Mouse (Mus musculus) spleen, postnatal 36 days (tissue): Measurements from ENCODE around the gene Ajm1.

ENCODE experiments used
- DNase-seq, 2 experiments: peaks; one replicate each; pipeline ENCODE4 v3.0.0; 2022; ENCODE audit warnings: low spot score in 2 of 2, mixed read lengths in 1 of 2

Ajm1 gene

DNA sequence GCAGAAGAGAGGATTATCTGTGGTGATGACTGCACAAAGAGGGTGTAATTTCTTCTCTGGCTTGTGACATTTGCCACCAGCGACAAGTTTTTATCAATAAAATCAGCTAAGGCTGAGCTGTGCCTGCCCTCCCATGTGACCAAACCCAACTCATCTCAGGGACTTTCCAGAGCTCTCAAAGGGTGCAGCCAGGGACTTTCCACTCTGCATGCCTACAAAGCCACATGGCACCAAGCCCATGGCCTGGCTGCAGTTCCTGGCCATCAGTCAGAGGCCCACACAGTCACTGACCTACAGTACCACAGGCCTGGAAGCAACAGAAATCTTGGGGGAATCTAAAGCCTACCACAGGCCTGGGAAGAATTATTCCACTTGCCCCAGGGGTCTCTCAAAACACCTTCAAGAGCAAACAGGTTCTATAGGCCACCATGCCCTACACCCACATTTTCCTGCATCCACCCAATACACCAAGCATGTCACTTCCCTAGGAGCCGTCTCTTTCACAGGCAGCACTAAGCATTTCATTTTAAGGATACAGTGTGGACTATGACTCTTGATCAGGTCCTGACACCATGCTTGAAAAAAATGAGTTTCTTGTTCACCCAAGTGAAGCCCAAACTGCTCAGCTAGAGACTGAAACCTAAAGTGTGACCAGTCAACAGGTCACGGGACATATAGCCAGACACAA, 47.2 kb downstream of the Ajm1 start:
- peak; percentile 83 to 85 for DNase-seq

DNA sequence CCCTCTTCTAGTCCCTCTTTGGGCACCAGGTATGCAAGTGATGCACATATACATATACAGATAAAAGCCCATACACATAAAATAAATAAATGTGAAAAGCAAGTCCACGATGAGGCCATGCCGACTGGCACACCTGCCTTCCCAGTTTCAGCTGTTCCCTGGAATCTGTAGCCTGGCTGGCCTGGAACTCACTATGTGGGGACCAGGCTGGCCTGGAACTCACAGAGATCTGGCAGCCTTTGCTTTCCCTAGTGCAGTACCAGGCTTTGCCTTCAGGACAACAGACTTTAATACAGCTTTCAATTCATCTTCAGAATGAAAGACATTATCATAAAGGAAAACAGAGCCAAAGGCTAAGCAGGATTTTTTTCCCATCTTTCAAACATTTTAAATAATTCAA, 47.9 kb downstream of the Ajm1 start:
- no peak for DNase-seq

DNA sequence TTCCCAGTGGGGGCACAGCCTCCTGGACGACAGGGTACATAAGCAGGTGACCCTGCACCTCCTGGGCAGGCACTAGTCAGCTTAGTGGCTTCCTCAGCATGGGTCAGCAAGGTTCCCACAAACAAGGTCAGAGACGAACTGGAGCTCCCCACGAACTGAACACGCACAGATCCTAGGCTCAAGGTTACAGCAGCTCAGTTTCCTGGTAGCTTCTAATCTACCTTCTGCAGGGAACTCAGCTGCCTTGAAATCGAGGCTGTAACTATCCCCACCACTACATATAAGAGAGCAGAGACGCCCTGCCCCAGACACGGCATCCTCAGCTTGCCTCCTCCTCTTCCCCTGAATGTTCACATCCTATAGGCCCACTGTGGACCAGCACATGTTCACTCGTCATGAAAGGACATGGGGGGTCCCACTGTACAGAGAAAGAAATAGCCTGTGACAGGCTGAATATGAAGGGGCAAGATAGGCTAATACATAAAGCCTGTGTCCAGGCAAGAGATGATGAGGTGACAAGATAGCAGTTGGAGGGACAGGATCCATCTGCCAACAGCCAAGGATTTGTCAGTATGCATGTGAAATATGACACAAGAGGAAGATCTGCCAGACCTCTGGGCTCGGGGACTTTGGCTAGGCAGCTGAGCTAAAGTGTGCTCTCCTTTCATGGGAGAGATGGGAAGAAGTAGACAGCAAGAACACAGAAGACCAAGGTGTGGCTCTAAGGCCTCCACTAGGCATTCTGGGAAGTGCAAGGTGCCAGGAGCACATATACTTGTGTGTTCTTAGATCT, 54.9 kb downstream of the Ajm1 start:
- DNase-seq: no peak
